Mouse (Mus musculus) lung, postnatal 0 days (tissue): ENCODE results near the gene Ttll8.

Experiments
- CTCF ChIP-seq: IDR thresholded peaks from 2 replicates; pipeline ENCODE4 v1.5.1; 2016; ENCODE audit warnings: antibody characterized with exemption, mild to moderate bottlenecking
- EP300 ChIP-seq: IDR thresholded peaks from 2 replicates; pipeline ENCODE4 v1.6.1; 2016; ENCODE audit warnings: antibody characterized with exemption, mild to moderate bottlenecking, control low read depth

DNA sequence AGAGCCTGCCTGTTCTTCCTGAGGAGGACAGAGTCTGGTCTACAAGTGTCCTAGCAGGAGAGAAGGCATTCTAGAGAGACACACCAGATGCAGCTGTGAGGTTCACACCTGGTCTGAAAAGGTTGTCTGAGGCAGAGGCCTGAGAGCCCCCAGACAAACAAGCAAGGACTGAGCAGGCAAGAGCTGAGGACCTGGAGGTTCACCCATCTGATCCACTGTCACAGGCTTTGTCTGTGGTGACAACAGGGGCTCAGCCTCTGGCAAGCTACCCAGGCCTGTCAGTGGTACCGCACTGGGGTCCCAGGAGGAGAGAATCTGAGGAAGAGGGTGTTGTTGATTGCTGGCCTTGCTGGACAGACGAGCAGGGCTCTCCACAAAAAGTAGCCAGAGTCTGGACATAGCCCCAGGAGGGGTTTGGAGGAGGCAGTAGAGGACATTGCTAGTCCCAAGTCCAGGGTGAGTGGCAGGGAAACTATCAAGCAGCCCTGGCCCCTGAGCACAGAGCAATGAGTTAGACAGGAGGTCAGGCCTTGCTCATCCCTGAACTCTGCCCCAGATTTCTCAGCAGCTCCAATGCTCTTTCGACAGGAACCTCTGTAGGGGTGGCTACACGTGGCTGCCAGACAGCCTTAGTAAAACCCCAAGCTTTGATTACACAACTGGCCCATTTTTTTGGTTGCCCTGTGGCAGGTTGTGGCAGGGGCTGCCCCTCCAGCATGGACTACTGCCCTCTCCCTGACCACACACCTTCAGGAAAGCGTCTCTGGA, 83.6 kb downstream of the Ttll8 start:
- no peak for TF ChIP-seq CTCF
- TF ChIP-seq EP300, result no peak
